Mouse (Mus musculus) forebrain, embryonic 16.5 days (tissue): ENCODE results near the gene Yipf2. TPM values are rescaled to one million over a fixed set of nuclear protein-coding genes. Genes with fewer than 3 reads are reported as not detected.
"Not testable (repeated sequence)": the region's sequence is repeated elsewhere in the genome, so short reads cannot be mapped to it uniquely, and the experiment has no call there.

Source experiments
- ATAC-seq: fragments of 200-750 bp; cut with Nextera tagmentation; 2 replicates; pipeline ENCODE4 v1.8.0; 2017; ENCODE audit warnings: mild to moderate bottlenecking, moderate library complexity
- H3K27ac ChIP-seq: fragments of 300-500 bp; sonication (generic); 2 replicates; pipeline ENCODE4 v1.5.1; 2014; ENCODE audit warnings: low read length, control low read depth
- H3K27me3 ChIP-seq: fragments of 300-500 bp; sonication (generic); replicated peaks from 2 replicates; pipeline ENCODE4 v1.6.1; 2014; ENCODE audit warnings: low read length; ENCODE audit not compliant: control insufficient read depth, insufficient read depth
- H3K36me3 ChIP-seq: fragments of 300-500 bp; sonication (generic); 2 replicates; pipeline ENCODE4 v1.6.1; 2014; ENCODE audit not compliant: control insufficient read depth, insufficient read depth
- H3K4me1 ChIP-seq: fragments of 300-500 bp; sonication (generic); replicated peaks from 2 replicates; pipeline ENCODE4 v1.6.1; 2014; ENCODE audit warnings: low read length; ENCODE audit not compliant: control insufficient read depth, insufficient read depth
- H3K4me2 ChIP-seq: fragments of 300-500 bp; sonication (generic); 2 replicates; pipeline ENCODE4 v1.6.1; 2014; ENCODE audit warnings: mild to moderate bottlenecking, low read length, control low read depth
- H3K4me3 ChIP-seq: fragments of 300-500 bp; sonication (generic); replicated peaks from 2 replicates; pipeline ENCODE4 v1.5.1; 2014; ENCODE audit warnings: mild to moderate bottlenecking, low read length, control low read depth
- H3K9ac ChIP-seq: fragments of 300-500 bp; sonication (generic); replicated peaks from 2 replicates; pipeline ENCODE4 v1.6.1; 2014; ENCODE audit warnings: low read depth, low read length, control low read depth
- H3K9me3 ChIP-seq: fragments of 300-500 bp; sonication (generic); 2 replicates; pipeline ENCODE4 v1.6.1; 2016; ENCODE audit warnings: low read length; ENCODE audit not compliant: control insufficient read depth
- WGBS: fragments of 180-500 bp; shearing (Covaris S2); extraction: QIAGEN DNeasy Blood & Tissue Kit; methylation state at CpG from one replicate; pipeline ENCODE4 v1.1.7; 2014; 5-methylcytosine and 5-hydroxymethylcytosine counted together
- polyA plus RNA-seq: library from polyadenylated mRNA; unstranded; fragments of >200 nt; fragmentation: Nextera tagmentation; extraction: Ambion mirVana; gene quantifications from 2 replicates; pipeline ENCODE4 v1.2.1, GENCODE M21; 2015

Yipf2 gene
- polyA plus RNA-seq, 1 experiment from 2014 or later = 24.8 TPM

DNA sequence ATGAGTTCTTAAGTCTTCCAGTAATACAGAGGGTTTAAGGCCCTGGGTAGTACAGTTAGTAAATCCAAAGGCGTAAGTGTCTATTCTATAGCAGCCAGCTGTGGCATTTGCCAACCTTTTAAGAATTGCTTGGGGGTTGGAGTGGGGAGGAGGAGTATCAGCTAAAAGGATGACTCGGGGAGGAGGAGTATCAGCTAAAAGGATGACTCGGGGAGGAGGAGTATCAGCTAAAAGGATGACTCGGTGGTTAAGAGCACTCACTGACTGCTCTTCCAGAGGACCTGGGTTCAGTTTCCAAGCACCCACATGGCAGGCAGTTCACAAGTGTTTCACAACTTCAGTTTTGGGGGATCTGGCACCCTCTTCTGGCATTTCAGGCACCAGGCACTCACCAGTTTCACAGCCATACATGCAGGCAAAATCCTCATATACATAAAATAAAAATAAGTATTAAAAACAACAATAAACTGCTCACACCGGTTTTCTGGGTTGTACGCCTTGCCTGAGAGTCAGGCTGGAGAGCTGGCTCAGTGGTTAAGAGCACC, 37.4 kb downstream of the Yipf2 start:
- Histone ChIP-seq H3K4me1 (peaks cover 3% of the 10 kb centered on the region; the same call in 1 of the 2 replicates), H3K27me3 (no peaks in the 10 kb centered on the region), H3K4me2 (no peak overlapping the region), H3K4me3 (no peak overlapping the region), H3K9ac (no peak overlapping the region), H3K36me3 (no peaks in the 10 kb centered on the region; the same call in 1 of the 2 replicates), H3K9me3 (no peaks in the 10 kb centered on the region), H3K27ac (no peak overlapping the region)
- 82% methylated on average over 6 of the region's 6 CpGs for WGBS
- ATAC-seq = no peak

DNA sequence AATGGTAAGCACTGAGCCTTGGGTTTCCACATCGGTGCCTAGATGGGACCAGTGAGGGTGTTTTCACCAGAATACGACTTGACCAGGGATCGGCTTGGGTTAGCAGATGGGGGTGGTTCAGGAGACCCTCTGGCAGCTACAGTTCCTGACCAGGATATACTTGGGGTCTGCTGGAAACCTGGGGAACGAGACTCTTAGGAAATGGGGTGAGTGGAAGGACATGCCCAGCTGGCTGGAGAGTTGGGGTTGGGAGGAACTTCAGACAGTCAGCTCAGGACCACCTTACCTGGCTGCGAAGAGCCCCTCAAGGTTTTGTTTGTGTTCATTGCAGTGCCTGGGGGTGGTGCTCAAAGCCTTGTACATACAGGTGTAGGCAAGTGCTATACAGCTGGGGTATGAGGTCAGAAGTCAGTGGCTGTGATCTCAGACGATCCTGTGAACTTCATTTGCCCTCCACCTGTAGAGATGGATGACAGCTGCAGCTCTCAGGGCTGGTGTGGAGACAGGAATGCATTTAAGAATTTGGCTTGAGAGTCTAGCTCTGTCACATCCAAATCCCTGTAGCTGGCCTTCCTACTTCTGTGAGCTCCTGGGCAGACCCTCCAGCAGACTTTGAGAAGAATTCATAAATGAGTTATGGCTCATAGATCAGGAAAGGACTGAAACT, 38.9 kb downstream of the Yipf2 start:
- H3K4me3 ChIP-seq = no peak overlapping the region
- 90% methylated on average over 6 of the region's 6 CpGs for WGBS
- H3K4me2 ChIP-seq = no peak overlapping the region
- no peaks in the 10 kb centered on the region; the same call in 1 of the 2 replicates for H3K36me3 ChIP-seq
- no peaks in the 10 kb centered on the region for H3K9me3 ChIP-seq
- peaks cover 14% of the 10 kb centered on the region for H3K4me1 ChIP-seq
- H3K27me3 ChIP-seq = no peaks in the 10 kb centered on the region
- no peak for ATAC-seq
- no peak overlapping the region for H3K9ac ChIP-seq
- no peak overlapping the region for H3K27ac ChIP-seq

DNA sequence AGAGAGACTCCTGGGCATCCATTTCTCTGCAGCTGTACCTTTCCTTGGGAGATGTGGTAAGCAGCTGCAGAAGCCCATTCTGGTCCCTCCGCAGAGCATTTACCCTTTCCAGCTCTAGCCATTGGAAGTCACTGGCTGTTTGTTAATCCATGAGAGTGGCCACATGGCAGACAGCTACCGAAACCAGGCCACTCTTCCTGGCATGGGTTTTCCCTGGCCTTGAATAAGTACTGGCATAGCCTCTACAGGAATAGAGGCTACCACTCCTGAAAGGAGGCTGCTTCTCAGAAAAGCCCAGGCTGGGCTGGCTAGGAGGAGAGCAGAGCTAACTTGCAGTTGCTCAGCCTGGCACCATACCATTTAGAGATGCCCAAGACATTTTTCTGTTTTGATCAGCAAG, 41.6 kb downstream of the Yipf2 start:
- WGBS = 98% methylated on average over 2 of the region's 2 CpGs
- no peak for ATAC-seq

DNA sequence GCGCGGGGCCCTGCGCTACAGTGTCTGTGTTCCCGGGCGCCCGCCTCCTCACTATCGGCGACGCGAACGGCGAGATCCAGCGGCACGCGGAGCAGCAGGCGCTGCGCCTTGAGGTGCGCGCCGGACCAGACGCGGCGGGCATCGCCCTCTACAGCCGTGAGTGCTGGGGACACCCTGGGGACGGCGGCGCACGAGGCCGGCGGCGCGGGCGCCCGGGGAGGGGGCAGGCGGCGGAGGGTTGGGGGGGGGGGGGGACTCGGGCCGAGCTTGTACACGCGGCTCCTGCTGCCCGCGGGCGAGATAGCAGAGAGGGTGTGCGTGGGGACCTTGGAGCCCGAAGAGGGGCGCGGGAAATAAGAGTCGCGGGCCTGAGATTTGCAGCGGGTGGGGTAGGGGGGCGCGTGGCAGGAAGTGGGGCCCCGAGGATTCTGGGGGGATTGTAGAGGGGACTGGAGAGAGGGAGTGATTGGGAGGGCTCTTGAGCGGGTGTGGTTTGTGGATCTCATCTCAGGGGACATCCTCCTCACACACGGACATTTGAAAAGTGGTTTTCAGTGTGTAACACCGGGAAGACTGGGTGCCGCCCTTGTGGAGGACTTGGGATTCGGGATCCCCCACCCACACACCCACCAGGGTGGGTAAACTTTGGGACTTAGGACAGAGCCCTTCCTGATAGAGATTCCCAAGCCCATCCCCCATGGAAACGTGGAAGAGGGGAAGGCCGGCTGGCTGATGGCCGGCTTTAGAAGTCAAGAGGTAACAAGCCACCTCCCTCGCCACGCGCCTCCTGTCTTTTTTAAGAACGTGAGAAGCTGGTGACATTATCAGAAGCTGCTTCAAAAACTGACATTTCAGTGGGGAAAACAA, 45.3 kb downstream of the Yipf2 start:
- peak overlapping the region; percentile 70 for H3K4me3 ChIP-seq
- WGBS = under 1% methylated on average over 54 of the region's 66 CpGs
- peak overlapping the region; percentile 95 for H3K9ac ChIP-seq
- peak; percentile 9 for ATAC-seq
- H3K27me3 ChIP-seq = no peaks in the 10 kb centered on the region
- H3K9me3 ChIP-seq = no peaks in the 10 kb centered on the region
- H3K36me3 ChIP-seq = no peaks in the 10 kb centered on the region; the same call in 1 of the 2 replicates
- H3K4me1 ChIP-seq = peaks cover 30% of the 10 kb centered on the region
- peak overlapping the region; percentile 48 for H3K4me2 ChIP-seq
- H3K27ac ChIP-seq = peak overlapping the region; percentile 98

More for the DNA sequence above, 41.6 kb downstream of the Yipf2 start:
- Histone ChIP-seq H3K9me3 (no peaks in the 10 kb centered on the region), H3K27me3 (no peaks in the 10 kb centered on the region), H3K4me2 (no peak overlapping the region), H3K9ac (no peak overlapping the region), H3K4me3 (no peak overlapping the region), H3K4me1 (peaks cover 21% of the 10 kb centered on the region), H3K27ac (no peak overlapping the region), H3K36me3 (no peaks in the 10 kb centered on the region; the same call in 1 of the 2 replicates)

DNA sequence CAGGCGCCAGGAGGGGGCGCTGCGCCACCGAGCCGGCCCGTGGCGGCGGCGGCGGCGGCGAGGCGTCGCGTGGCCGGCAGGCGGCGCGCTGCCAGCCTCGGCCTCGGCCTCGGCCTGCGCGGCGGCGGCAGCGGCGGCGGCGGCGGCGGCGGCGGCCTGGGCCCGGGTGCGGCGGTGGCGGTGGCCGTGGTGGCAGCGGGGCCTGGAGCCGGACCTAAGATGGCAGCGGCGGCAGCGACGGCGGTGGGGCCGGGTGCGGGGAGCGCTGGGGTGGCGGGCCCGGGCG, 45.9 kb downstream of the Yipf2 start, which contains the start of gene Carm1:
Carm1 (plus strand) TSS at position 106 of the 286 bp plus-strand sequence.
- H3K9me3 ChIP-seq = no peaks in the 10 kb centered on the region
- peak within 1 kb of the TSS; percentile 70 for H3K4me3 ChIP-seq
- peak within 1 kb of the TSS; percentile 68 for H3K4me2 ChIP-seq
- H3K27ac ChIP-seq = peak within 1 kb of the TSS; percentile 98
- 0% methylated on average over 16 of the region's 52 CpGs for WGBS
- H3K9ac ChIP-seq = peak within 1 kb of the TSS; percentile 95
- peaks cover 30% of the 10 kb centered on the region for H3K4me1 ChIP-seq
- H3K36me3 ChIP-seq = no peaks in the 10 kb centered on the region; the same call in 1 of the 2 replicates
- no peaks in the 10 kb centered on the region for H3K27me3 ChIP-seq
- ATAC-seq = no peak

DNA sequence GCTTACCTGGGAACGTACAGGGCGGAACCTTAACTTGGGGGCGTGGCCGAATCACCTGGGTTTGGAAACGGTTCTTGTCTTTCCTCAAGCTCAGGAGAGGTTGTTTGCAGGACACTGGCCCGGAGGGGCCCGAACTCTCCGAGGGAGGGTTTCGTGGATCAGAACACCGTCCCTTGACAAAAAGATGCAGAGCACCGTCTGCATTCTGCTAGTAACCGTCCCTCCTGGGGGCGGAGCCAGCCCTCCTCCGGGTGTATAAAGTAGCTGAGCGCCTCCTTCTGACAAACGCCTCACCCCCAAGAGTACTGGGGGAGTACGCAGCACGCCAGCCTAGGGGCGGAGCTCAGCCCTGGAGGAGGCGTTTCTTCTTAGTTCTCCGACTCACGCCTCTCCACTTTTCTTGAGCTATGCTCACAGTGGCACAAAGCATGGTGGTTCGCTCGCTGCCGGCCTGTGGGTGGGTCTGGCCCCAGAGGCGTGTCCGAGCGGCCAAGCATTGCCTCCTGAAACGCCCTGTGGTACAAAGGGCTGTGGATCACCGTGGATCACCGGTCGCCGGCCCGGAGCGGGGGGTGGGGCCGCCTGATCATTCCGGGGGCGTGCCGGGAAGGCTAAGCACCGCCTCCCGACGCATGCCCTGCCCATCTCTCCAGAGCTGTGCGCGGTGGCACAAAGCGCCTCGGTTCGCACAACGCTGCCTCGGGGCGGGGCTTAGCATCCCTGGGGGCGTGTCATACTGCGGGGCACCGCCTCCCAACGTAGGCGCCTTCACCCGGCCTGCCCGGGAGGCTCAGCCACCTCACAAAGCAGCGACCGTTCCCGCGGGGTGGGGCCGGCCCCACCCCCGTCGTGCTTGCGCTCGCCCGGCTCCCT, 46.5 kb downstream of the Yipf2 start:
- peak overlapping the region; percentile 68 for H3K4me2 ChIP-seq
- ATAC-seq = peak; percentile 95
- WGBS = under 1% methylated on average over 67 of the region's 67 CpGs

DNA sequence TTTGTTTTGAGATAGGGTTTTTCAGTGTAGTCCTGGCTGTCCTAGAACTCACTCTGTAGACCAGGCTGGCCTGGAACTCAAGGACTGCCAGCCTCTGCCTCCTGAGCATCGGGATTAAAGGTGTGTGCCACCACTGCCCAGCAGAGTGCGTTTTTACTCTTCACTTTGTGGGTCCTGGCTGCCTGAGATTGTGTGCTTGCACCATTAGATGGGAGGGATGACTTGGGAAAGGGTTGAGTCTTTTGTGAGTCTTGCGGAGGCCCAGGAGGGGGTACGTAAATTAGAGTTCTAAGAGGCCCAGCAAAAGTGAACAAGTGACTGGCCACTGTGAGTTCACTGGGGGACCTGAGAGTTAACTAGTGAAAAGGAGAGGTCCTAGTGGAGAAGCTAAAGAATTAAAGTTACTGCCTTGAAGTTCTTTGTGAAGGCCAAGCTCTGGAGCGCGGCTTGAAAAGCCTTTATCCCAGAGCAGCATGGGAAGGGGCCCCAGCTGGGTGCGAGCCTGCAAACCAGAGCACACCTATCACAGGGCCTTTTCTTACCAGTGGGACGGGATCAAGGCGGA, 47.2 kb downstream of the Yipf2 start:
- no peaks in the 10 kb centered on the region; the same call in 1 of the 2 replicates for H3K36me3 ChIP-seq
- ATAC-seq = peak; percentile 37; the same call in 1 of the 2 replicates
- peak overlapping the region; percentile 98 for H3K27ac ChIP-seq
- H3K4me3 ChIP-seq = peak overlapping the region; percentile 70
- 5% methylated on average over 9 of the region's 9 CpGs for WGBS
- H3K9me3 ChIP-seq = no peaks in the 10 kb centered on the region
- peak overlapping the region; percentile 76 for H3K9ac ChIP-seq
- peaks cover 27% of the 10 kb centered on the region for H3K4me1 ChIP-seq
- H3K4me2 ChIP-seq = peak overlapping the region; percentile 68
- no peaks in the 10 kb centered on the region for H3K27me3 ChIP-seq

More for the DNA sequence above, 46.5 kb downstream of the Yipf2 start:
- H3K27me3 ChIP-seq = no peaks in the 10 kb centered on the region
- no peaks in the 10 kb centered on the region; the same call in 1 of the 2 replicates for H3K36me3 ChIP-seq
- peak overlapping the region; percentile 95 for H3K9ac ChIP-seq
- H3K27ac ChIP-seq = peak overlapping the region; percentile 98
- H3K4me1 ChIP-seq = peaks cover 28% of the 10 kb centered on the region
- H3K9me3 ChIP-seq = no peaks in the 10 kb centered on the region
- peak overlapping the region; percentile 70 for H3K4me3 ChIP-seq

DNA sequence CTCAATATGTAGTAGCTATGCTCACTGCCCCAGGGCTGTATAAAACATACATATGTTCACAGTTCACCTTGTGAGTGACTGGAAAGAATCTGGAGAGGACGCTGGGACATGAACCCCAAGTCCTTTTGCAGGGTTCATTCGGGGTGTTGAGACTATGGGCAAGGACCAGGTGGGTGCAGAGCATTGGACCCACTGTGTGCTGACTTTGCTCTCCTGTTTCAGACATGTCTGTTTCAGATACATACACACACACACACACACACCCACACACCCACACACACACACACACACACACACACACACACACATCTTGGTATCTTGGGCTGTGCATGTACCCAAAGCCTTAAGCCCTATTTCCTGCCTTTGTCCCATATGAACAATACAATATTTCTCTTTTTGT, 50.6 kb downstream of the Yipf2 start:
- H3K27ac ChIP-seq, H3K4me1 ChIP-seq, H3K4me2 ChIP-seq, H3K27me3 ChIP-seq, H3K4me3 ChIP-seq, H3K36me3 ChIP-seq, H3K9me3 ChIP-seq, ATAC-seq, H3K9ac ChIP-seq: not testable (repeated sequence)
- WGBS = 92% methylated on average over 2 of the region's 2 CpGs
